Mouse (Mus musculus) thymus, postnatal 4 days (tissue): ENCODE results near the gene Nrxn1.

Experiments used
- DNase-seq: peaks from one replicate; pipeline ENCODE4 v3.0.0; 2021

The Nrxn1 gene

DNA sequence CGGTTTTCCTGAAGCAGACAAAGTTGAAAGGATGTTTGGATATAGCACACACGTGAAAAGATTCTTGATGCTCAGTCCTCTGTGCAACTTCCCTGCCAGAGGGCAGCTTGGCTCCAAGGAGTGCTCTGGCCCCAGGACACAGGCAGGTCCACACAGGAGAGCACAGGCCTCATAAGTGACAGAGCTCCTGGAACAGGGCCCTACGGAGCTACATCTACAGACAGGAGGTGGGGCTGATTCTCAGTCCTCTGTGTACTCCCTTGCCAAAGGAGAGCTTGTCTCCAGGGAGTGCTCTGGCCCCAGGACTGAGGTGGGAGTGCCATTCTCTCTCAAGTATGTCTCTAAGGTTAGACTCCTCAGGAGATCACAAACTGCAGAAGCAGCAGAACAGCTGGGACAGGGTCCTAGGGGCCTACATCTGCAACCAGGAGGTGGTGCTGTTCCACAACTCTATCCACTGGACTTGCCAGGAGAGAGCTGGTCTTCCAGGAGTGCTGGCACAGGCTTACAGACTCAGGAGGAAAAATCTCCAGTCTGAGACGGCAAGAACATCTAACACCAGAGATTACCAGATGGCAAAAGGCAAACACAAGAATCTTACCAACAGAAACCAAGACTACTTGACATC lies 129.9 kb downstream of the Nrxn1 start:
- DNase-seq, result peak; percentile 4

DNA sequence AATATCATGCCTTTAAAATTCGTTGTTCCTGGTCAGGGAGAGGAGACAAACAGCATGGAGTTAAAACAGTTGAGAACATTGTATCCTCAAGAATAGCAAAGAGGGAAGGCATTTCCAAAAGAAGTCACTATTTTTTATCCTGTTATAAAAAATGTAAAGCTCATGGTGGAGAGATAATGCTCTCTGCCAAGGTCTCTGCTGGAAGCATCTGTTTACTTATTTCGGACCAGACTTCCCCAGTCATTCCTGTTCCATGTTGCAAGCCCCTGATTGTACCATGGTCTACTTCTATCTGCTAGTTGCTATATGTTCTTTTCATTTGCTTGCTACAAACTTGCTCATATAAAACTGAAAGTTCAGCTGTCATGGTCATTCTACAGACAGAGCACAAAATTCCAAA lies 137.7 kb downstream of the Nrxn1 start:
- DNase-seq, result no peak

DNA sequence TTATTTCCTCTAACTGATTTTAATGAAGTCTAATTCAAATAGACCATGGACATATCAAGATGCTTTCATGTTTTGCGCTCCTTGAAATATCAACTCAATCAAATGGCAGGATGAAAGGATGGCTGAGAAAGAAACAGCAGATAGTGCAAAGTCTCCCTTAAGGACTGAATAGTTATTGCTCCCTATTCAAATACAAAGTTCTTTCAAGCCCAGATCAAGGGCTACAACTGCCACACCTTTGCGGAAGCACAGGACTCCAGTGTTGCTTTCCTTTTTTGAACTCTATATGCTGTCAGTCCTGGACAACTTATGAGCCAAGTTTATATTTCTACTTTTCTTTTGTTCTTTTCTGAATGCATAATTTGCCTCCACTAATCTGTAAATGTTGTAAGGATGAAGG lies 157.9 kb downstream of the Nrxn1 start:
- DNase-seq, result no peak

DNA sequence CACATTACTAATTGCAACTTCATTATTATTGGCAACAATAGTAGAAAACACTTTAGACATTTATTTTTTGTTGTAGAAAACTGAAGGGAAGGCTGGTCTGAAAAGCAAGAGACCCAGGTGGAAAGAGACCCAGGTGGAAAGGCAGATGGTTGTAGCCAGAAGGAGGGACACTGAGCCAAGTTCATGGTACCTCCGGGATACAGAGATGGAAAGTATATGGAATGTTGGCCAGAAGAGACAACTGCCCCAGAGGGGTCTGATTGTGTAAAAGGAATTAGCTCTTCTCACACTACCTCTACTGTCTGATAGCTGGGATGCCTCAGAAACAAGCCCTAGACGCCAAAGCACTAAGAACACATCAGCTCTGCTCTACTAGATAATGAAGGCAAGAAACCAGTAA lies 179.6 kb downstream of the Nrxn1 start:
- DNase-seq, result no peak

DNA sequence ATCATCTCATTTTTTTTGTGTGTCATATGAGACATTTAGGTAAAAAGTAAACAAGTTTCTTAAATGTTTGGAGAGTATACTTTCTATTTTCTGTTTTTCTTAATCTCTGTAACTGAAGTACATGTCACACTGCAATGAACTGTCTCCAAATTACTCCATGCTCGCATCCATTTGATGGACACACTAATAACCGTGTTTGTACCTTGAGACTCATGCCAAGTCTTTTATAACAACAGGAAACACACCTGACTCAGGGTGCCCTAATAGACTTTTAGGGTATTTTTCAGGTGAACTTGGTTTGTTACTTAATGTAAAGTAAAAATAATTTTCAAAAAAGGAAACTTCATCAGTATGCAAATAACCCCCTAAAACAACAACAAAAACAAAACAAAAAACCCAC lies 180.1 kb downstream of the Nrxn1 start:
- no peak for DNase-seq

DNA sequence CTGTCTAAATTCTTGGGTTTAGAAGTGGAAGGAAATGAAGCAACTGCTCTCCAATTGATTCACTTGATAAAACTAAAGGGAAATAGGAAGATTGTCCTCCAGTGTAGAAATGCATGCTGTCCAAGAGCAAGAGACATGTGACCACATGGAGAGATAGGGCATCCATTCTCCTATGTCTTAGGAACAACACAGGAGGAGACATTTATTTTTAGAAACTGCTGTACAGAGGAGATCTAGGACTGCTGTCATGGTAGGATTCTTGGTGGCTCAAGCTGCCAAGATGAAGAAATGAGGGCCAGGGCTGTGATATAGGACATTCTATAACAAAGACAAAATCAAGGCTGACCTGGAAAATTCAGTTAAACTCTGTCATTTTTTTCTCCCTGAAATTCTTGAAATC lies 180.5 kb downstream of the Nrxn1 start:
- DNase-seq, result no peak

DNA sequence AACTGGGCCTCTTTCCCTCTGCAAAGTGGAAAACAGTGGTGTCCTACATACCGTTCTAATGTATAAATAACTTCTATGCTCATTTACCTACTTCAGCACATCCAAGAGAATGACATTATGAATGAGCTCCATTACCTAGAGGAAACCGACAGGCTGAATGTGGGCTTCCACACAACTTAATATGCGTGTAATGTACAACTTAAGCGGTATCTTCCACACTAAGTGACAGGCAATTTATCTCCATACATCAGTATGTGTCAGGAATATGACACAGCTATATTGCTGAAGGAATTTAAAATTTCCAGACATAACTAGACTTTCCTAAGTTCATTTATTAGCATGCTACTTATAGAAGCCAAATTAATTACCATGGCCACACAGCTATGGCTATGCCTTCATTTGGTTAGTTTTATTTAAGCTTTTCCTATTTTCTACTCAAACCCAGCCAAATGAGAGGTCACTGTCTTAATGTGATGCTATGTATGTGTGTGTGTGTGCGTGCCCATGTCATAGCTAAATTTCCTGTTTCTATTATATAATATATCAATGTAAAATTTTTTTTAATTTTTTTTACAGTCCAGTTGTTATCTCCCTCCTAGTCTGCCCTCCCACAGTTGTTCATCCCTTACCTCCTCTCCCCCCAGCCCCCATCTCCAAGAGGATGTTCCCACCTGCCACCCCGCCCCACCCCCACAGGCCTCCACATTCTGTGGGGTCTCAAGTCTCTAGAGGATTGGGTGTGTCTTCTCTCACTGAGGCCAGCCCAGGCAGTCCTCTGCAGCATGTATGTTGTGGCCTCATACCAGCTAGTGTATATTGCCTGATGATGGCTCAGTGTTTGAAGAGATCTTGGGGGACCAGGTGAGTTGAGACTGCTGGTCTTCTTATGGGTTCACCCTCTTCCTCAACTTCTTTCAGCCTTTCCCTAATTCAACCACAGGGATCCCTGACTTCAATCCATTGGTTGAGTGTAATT lies 186.5 kb downstream of the Nrxn1 start:
- DNase-seq, result no peak

DNA sequence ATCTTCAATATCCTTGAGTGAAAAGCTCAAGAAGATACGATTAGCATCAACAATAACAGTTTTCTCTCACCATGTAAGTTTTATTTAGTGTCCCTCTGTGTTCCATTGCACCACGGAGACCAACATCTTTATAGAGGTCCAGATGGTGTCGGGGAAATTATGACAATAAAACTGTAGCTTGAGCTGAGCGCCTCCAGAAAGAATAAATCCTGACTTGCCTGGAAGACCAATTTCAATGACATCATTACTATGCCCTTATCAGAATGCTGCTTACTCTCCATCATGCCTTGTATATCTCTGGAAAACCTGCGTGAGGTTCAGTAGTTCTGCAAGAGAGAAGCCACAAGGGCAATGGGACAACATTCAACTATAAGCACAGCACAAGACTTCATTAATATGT lies 187.7 kb downstream of the Nrxn1 start:
- no peak for DNase-seq

DNA sequence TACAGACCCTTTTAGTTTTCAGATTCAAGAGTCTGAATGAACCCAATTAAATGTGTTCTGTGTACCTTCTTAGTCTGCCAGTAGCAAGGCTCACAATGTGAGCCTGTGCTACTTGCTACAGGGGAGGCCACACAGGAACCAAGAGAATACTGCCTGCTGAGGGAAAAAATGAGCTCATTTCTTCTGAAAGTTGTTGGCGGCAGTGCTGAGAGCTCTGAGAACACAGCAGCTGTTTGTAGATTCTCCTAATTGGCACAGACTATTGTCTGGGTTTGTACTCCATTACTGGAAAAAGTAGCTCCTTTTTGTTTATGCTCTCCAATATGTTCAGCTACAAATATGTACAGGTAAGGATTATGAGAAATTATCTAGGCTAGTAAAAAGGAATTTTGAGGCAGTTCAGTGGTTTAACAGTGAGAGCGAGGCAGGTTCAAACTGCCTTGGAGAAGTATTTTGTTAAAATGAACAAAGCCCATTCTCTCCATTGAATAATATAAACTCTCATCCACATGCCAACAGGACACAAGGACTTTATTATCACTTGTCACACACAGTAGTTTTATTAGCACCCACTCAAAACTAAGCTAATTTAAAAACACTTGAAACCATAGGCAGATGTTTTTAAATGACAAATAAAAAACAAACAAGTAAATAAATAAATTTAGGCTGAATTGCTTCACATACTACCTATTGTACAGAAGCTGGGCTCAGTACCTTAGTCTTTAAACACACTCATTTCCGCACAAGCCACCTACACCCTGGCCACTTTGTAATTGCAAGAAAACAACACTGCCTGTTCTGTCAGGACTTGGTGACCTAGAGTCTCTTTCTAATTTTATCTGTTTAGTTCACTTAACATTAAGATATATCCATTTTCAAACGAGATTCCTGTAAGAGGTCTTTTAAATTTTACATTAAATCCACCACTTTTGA lies 200.3 kb downstream of the Nrxn1 start:
- DNase-seq, result no peak

DNA sequence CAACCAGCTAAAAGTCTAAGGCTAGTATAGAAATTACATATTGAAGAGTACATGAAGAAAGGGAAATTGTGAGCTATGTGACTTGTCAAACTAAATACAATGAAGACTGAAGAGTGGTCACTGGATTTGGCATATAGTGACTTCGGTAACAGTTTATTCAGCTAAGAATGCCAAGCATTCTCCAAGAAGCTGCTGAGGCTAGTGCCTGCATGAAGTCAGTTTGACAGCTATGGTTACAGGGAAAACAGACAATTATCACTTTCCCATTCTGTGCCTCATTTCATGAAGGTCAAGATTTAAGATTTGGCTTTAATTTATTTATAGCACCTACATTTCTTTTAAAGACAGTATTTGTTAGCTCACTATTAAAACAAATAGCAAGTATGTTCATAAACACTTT lies 201.2 kb downstream of the Nrxn1 start:
- no peak for DNase-seq

DNA sequence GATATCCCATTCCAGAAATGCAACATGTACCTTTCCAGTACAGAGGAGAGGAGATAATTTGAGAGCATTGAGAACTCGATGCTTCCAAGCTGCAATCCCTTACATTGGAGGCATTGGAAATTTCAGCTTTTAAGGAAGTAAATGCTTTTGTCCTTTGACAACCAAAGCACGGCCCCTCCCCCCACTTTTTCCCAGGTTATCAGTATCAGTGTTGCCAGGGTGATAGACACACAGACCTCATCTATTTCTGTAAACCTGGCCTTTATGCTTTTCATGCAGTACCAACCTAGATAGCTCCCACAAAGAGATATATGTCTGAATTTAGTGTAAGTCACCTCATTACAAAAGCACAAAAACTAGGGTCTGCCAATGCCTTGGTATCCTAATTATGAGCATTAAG lies 235.6 kb downstream of the Nrxn1 start:
- DNase-seq, result no peak

DNA sequence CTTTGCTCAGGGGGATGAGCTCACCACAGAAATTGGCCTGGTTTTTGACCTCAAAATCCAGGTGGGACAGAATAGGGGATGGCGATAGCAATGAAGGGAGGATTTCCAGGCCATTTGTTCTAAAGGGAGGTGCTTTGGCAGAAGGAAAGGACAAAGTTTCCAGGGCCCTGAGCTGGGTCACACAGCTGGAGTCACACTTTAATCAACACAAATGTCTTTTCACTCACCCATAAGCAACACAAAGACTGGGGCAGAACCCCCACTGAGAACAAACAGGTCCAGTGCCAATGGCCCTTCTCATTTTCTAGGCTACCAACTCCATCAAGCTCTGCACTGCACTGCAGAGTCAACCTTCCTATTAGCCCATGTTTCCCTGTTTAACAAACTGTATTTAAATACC lies 249.0 kb downstream of the Nrxn1 start:
- DNase-seq, result no peak

DNA sequence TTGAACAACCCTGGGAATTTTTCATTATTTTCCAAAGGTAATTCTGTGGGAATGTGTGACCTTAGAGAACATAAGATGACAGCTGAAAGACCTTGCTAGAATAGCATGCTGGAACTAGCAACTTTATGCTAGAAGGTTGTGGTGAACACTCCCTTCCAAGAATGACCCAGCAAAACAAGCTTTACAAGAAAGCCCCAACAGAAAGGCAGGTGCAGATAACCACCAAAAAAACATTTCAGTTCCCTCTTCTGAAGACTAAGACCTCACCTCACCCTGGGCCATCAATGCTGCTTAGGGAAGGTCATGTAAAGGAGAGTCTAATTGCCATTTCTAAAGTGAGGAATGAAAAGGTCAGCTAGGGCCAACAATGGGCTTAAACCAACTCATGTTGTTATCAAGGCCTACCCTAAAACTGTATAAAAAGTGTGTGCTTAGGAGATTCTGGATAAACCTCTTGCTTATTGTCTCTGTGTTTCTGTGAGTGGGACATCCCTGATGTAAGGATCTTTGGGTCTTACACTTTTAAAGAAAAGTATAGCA lies 249.7 kb downstream of the Nrxn1 start:
- no peak for DNase-seq

DNA sequence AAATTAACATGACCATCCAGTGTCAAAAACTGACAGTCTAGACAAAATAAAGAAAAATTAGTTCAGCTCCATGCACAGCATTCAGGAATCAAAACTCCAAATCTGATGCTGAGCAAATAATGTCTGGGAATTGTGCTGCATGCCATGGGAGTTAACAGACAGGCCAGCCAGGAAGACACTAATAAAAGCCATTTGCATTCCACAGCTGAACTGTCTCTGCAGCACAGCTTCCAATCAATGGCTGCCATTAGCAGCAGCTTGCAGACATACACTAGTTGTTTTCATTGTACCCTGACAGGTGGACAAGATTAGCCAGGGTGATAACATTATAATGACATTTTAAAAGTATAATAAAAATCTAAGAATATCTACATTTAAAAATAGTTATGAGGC lies 255.9 kb downstream of the Nrxn1 start:
- DNase-seq, result no peak

DNA sequence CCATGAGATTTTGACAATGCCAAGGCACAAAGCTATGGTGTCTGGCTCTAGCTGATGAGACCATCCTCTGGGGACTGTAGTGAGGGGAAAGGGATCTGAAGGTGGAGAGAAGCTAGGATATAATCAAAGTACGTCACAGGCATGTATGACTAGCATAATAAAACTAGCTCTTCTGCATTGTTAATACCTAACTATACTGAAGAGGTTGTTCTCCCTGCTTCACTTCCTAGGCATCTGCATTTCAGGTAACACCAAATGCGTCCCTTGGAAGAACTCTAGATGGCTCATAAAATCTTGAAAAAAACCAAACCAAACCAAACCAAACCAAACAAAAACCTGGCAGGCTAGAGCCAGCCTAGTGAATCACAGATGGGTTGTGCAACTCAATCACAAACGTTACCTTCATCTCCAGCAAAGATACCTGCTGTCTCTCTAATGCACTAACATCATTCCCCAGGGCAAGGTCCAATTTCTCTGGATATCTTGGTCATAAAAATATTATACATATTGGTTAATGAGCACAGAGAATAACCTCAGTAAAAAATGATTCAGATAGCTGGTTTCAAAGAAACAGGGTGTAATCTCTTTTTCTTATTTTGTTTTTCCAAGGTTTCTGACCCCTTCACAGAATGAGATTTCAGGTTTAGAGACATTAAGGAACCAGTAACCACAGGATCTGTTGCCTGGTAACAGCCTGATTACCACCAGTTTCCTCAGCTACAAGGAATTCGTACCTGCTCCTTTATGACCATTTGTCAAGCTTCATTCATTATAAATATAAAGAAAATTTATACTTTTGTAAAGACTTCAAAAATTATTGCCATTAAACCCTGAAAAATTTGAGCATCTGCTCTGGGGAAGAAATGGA lies 256.5 kb downstream of the Nrxn1 start:
- no peak for DNase-seq

DNA sequence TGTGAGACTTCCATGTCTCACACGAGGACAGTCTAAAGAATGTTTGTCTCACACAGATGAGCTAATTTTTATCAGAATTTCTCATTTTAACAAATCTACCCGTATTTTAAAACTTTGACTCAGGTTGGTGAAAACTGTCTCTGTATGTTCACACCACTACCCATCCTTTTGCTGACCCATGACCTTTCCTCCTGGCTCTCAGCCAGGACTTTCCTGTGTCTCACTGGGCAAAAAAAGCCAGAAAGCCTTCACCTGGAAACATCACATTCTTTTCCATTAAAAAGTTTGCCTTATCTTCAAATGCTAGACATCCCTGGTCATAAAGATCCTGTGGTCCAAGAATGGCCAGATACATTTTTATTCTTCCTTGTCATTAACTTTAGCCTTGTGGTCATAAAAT lies 274.5 kb downstream of the Nrxn1 start:
- no peak for DNase-seq

DNA sequence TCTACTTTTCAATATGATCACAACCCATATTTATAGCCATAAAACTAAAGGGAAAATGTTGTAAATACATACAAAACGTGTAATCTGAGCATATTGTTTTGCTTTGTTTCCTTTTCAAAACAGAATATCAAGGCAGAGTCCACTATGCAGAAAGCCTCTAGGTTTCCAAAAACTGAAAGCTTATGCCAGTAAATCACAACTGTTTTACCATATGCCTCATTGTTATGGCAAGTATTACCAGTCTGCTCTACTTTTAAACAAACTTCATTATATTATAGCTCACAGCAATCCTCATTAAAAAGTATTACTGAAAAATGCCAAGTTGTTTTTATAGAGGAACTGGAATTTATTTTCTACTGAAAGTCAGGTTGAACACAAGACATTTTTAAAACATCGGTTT lies 275.0 kb downstream of the Nrxn1 start:
- DNase-seq, result no peak

DNA sequence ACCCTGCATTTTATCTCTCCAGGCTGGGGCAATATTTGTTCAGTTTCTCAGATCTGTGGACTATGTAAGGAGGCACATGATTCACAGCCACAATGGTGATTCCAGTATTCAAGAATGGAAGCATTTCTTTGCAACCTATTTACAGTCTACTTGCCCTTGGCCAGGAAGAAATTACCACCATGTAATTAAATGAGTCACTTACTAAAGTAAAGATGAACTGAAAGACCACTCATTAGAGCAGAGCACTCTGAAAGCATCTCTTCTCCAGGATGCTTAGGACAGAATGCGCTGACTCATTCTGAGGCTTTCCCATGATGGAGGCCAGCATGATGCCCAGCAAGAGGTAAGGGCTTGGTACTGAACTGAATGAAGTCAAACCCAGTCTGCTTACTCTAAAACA lies 277.6 kb downstream of the Nrxn1 start:
- DNase-seq, result no peak

DNA sequence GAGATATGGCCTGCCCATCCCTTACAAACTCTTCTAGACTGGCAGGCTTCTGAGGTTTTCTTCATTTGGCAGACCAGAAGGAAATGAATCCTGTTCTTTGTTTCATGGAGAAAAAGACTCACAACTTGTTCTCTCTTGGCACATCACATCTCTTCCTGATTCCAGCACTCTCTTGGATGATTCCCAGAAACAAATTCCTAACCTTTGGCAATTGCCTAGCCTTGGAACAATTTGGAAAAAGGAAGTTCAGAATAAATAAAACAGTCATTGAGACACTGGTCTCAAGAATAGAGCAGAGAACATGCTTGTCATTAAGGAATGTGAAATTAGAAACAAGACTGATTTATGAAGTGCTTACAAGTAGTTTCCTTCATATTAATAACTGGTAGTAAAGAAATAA lies 279.1 kb downstream of the Nrxn1 start:
- no peak for DNase-seq

DNA sequence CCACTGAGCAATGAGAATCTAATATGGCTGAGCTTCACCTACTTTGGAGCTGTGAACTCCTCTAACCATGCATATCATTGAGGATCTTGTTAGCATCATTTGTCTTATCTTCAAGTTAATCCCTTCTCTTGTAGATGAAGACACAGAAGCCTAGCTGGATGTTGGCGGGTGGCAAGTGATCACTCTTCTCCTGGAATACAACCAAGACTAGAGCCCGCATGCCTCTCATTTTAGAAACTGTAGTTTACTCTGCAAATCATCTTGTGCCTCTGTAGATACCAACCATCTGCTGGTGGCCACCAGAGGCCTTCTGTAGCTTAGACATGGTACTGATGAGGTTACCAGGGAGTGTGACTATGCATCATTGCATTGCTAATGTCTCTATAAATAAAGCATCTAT lies 280.4 kb downstream of the Nrxn1 start:
- no peak for DNase-seq

DNA sequence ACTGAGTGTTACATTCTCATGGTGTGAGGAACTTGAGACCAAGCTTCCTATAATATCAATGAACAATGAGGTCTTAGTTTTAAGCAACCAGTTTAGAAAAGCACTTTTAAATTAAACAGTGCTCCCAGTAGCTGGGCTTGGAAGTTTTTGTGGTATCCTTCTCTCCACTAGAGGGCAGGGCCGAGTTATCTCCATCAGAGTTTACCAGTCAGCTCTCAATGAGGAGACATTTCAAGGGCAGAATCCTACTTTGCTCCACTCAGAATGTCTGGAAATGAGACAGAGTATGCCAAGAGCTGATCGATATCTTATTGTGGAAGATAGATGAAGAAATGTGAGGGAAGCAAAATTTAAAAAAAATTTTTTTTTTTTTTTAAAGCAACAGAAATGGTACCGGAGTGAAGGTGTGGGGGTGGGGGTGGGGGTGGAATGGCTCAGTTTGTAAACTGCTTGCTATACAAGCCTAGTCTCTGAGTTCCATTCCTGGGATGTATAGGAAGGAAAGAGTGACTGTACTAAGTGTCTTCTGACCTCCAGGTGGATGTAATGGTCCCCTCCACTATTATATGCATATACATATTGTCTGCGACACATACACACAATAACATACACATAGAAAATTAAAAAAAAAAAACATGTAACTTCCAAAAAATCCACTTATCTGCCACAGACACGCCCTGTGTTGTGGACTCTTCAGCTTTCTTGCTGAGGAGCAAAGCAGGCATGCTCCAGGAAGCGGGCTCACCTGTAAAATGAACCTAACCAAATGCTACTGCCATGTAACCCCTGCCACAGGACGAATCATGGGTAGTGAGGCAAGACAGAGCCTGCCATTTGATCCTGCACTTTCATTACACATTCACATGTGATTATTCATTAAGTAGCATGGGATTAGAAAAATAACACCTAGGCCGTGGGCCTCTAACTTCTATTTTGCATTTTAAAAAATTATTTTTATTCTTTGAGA lies 283.4 kb downstream of the Nrxn1 start:
- DNase-seq, result peak; percentile 30
